In the genomic region with DNA sequence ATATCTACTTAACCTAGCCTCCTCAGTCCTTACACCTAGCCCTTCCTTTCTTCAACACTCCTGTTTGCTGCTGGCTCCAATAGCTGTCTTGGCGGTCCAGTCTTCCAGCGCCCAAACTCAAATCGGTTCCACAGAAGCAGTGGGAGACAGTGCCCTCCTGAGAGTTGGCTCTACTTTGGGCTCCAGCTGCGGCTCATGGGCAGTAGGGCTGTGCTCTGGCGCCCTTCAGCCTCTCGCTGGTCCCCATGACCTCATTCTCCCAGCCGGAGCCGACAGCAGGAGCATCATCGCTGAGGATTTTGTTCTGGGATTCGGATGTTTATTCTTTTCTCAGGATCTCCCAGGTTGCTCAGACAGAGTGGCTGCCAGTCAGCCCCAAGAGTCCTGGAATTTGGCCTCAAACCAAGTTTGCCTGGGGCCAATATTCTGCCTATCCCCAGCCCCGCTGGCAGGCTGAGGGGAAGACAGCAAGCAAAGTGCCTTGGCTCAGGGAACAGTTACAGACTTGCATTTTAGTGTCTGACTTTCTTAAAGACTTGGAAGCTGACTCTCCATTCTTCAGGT, we compare ENCODE assay signal across 9 mouse cellular contexts.
DNase-seq lines count a peak whose midpoint lies in the region; ATAC-seq and TF ChIP-seq lines count a peak whose summit lies in the region.
"Had no signal": no experiment of that assay in that cellular context is flagged by ENCODE, and none has a peak within 500 bp of the region (broad histone marks: within the 10 kb centered on the region; RNA-seq: fewer than 3 reads in every experiment).

No protein-coding gene starts in this region.

- intact Hi-C loops in left cerebral cortex, adult 2 months (cut with DNase I), result no loop called here

- H3K4me1 ChIP-seq in hindbrain, embryonic 14.5 days (replicated peaks; ENCODE audit: control insufficient read depth, insufficient read depth, low read length), result 0 out of 2 replicates have a peak, but pooled peaks cover 4% of the 10 kb centered on the region
- H3K4me1 ChIP-seq in hindbrain, embryonic 13.5 days (replicated peaks), result peaks cover 6% of the 10 kb centered on the region; the same call in 1 of the 2 replicates
- H3K4me1 ChIP-seq: limb, embryonic 15.5 days had no signal

- no peak overlapping the region for H3K27ac ChIP-seq in hindbrain, embryonic 14.5 days
- H3K27ac ChIP-seq in hindbrain, embryonic 13.5 days, result no peak overlapping the region
- H3K27ac ChIP-seq in left cerebral cortex, adult 2 months, result no peak overlapping the region
- H3K27ac ChIP-seq: limb, embryonic 15.5 days had no signal

- DNase-seq in hindbrain, embryonic 14.5 days (ENCODE audit: low spot score), result peak; percentile 63
- peak; percentile 4 for DNase-seq in urinary bladder, postnatal 14 days (ENCODE audit: low spot score)
- no peak for DNase-seq in urinary bladder, postnatal 10 days (ENCODE audit: low spot score)
- DNase-seq in cerebellum, adult 8-10 months, result peak; percentile 46
- DNase-seq in left cerebral cortex, adult 2 months (ENCODE audit: extremely low spot score in 1 of 2, low spot score in 2 of 2), result no peak
- DNase-seq: kidney, postnatal 4 days had no signal

- peaks cover 14% of the 10 kb centered on the region; the same call in 1 of the 2 replicates for H3K27me3 ChIP-seq in hindbrain, embryonic 14.5 days (ENCODE audit: control insufficient read depth, insufficient read depth, low read length)
- H3K27me3 ChIP-seq in hindbrain, embryonic 13.5 days, result peaks cover 32% of the 10 kb centered on the region
- H3K27me3 ChIP-seq: limb, embryonic 15.5 days had no signal

- WGBS in hindbrain, embryonic 14.5 days, result 49% methylated on average over 11 of the region's 11 CpGs
- 54% methylated on average over 11 of the region's 11 CpGs for WGBS in hindbrain, embryonic 13.5 days

- H3K9me3 ChIP-seq in hindbrain, embryonic 14.5 days (ENCODE audit: control insufficient read depth, low read length), result no peaks in the 10 kb centered on the region
- no peaks in the 10 kb centered on the region for H3K9me3 ChIP-seq in hindbrain, embryonic 13.5 days
- H3K9me3 ChIP-seq: limb, embryonic 15.5 days had no signal

- no peak overlapping the region for H3K4me3 ChIP-seq in hindbrain, embryonic 14.5 days (replicated peaks; ENCODE audit: low read length)
- no peak overlapping the region for H3K4me3 ChIP-seq in hindbrain, embryonic 13.5 days
- no peak overlapping the region for H3K4me3 ChIP-seq in left cerebral cortex, adult 2 months
- H3K4me3 ChIP-seq: limb, embryonic 15.5 days had no signal

- peak; percentile 47; the same call in 1 of the 2 replicates for ATAC-seq in hindbrain, embryonic 14.5 days (ENCODE audit: low FRiP score)
- ATAC-seq in hindbrain, embryonic 13.5 days (ENCODE audit: low FRiP score), result no peak
- ATAC-seq in monocyte, adult 5-6 weeks (replicated peaks; ENCODE audit: insufficient number of reproducible peaks, low FRiP score, low TSS enrichment, poor library complexity, severe bottlenecking), result no peak

- no peak overlapping the region for H3K9ac ChIP-seq in hindbrain, embryonic 14.5 days
- H3K9ac ChIP-seq in hindbrain, embryonic 13.5 days, result no peak overlapping the region
- H3K9ac ChIP-seq: limb, embryonic 15.5 days had no signal

- no peak for TF ChIP-seq CTCF in left cerebral cortex, adult 2 months (IDR thresholded peaks at IDR 0.05)

- no peaks in the 10 kb centered on the region for H3K36me3 ChIP-seq in hindbrain, embryonic 14.5 days (replicated peaks; ENCODE audit: control insufficient read depth, insufficient read depth)
- no peaks in the 10 kb centered on the region for H3K36me3 ChIP-seq in hindbrain, embryonic 13.5 days
- H3K36me3 ChIP-seq: limb, embryonic 15.5 days had no signal

- H3K4me2 ChIP-seq in hindbrain, embryonic 14.5 days (replicated peaks), result no peak overlapping the region
- no peak overlapping the region for H3K4me2 ChIP-seq in hindbrain, embryonic 13.5 days
- H3K4me2 ChIP-seq: limb, embryonic 15.5 days had no signal

Comparison
In these comparisons a context has a peak if more than half of its experiments do, and no peak if none do; other contexts are left out.
1. DNase-seq: peak in hindbrain, embryonic 14.5 days (single experiment), urinary bladder, postnatal 14 days (single experiment) and cerebellum, adult 8-10 months (single experiment); none in urinary bladder, postnatal 10 days (single experiment) and left cerebral cortex, adult 2 months (0 of 2).